Mouse (Mus musculus) embryonic facial prominence, embryonic 10.5 days (tissue): ENCODE data around the gene Rap1gap2. TPM values are rescaled to one million over a fixed set of nuclear protein-coding genes. Genes with fewer than 3 reads are reported as not detected.
A peak's percentile ranks its signal among the peaks of the same experiment; 100 is the strongest.

Experiments used
- DNase-seq: peaks from one replicate; pipeline ENCODE4 v3.0.0-alpha.2; 2017; ENCODE audit warnings: low spot score
- H3K27ac ChIP-seq: fragments of 300-500 bp; sonication (generic); replicated peaks from 2 replicates; pipeline ENCODE4 v1.5.1; 2016; ENCODE audit warnings: mild to moderate bottlenecking
- H3K27me3 ChIP-seq: fragments of 300-500 bp; sonication (generic); replicated peaks from 2 replicates; pipeline ENCODE4 v1.6.1; 2016; ENCODE audit warnings: low read depth, mild to moderate bottlenecking; ENCODE audit not compliant: poor library complexity, severe bottlenecking
- H3K36me3 ChIP-seq: fragments of 300-500 bp; sonication (generic); replicated peaks from 2 replicates; pipeline ENCODE4 v1.6.1; 2016; ENCODE audit warnings: mild to moderate bottlenecking, moderate library complexity
- H3K4me1 ChIP-seq: fragments of 300-500 bp; sonication (generic); 2 replicates; pipeline ENCODE4 v1.6.1; 2016
- H3K4me3 ChIP-seq: fragments of 300-500 bp; sonication (generic); 2 replicates; pipeline ENCODE4 v1.5.1; 2016; ENCODE audit warnings: mild to moderate bottlenecking, moderate library complexity
- H3K9me3 ChIP-seq: fragments of 300-500 bp; sonication (generic); 2 replicates; pipeline ENCODE4 v1.6.1; 2016; ENCODE audit warnings: mild to moderate bottlenecking
- WGBS: fragments of 180-500 bp; shearing (Covaris S2); methylation state at CpG from one replicate; pipeline ENCODE4 v1.1.7; 2016; 5-methylcytosine and 5-hydroxymethylcytosine counted together
- polyA plus RNA-seq: library from polyadenylated mRNA; unstranded; fragments of >200 nt; fragmentation: Nextera tagmentation; extraction: Ambion mirVana; gene quantifications from 2 replicates; pipeline ENCODE4 v1.2.1, GENCODE M21; 2016

Rap1gap2 gene
- polyA plus RNA-seq, 1 experiment from 2014 or later: 1.9 TPM

DNA sequence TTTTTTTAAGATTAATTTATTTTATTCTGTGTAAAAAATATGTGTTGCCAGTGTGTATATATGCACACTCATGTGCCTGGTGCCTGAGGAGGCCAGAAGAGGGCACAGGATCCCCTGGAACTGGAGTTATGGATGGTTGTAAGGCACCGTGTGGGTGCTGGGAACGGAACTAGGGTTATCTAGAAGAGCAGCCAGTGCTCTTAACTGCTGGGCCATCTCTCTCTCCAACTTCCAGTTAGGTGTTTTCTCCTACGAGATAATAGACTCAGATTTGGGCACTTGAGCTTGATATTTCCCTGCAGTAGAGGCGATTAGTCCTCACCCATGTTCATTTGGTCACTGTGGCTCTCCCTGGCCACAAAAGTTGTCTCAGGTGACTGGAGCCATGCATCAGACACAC lies 49.3 kb downstream of the Rap1gap2 start:
- 0 out of 2 replicates have a peak, but pooled peaks cover 10% of the 10 kb centered on the region for H3K27me3 ChIP-seq
- H3K27ac ChIP-seq: no peak overlapping the region
- 83% methylated on average over 4 of the region's 4 CpGs for WGBS
- H3K9me3 ChIP-seq: no peaks in the 10 kb centered on the region
- DNase-seq: no peak
- no peak overlapping the region for H3K4me3 ChIP-seq
- peaks cover 19% of the 10 kb centered on the region for H3K4me1 ChIP-seq
- no peaks in the 10 kb centered on the region for H3K36me3 ChIP-seq

DNA sequence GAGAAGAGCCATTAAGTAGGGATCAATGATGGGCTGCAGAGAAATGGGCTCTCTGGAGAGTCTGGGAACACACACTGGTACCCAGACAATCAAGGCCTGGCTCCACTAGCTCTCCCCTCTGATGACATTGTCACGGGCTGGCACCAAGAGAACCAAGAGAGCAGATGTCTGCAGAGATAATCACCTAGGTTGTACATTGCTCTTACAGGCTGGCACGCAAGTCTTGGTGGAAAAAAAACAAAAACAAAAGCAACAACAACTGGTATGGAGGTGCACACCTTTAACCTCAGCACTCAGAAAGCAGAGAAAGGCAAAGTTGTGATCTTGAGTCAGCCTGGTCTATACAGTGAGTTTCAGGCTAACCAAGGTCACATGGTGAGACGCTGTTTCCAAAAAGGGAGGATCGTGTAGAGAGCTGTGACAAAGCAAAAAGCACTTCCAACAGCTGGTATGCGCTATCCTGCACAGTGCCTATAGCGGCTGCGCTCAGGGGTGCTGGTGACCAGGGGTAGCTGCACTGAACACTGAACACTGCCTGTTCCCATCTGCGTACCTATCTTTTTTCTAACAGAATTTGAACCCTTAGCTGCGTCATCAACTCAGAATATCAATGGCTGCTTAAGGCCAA lies 50.0 kb downstream of the Rap1gap2 start:
- Histone ChIP-seq H3K36me3 (no peaks in the 10 kb centered on the region), H3K4me1 (peaks cover 26% of the 10 kb centered on the region), H3K27me3 (0 out of 2 replicates have a peak, but pooled peaks cover 10% of the 10 kb centered on the region), H3K9me3 (no peaks in the 10 kb centered on the region), H3K4me3 (no peak overlapping the region), H3K27ac (no peak overlapping the region)
- DNase-seq: no peak
- WGBS: 91% methylated on average over 9 of the region's 9 CpGs

- no peak overlapping the region for H3K4me3 ChIP-seq
- no peaks in the 10 kb centered on the region for H3K36me3 ChIP-seq
- H3K4me1 ChIP-seq: peaks cover 30% of the 10 kb centered on the region
- 74% methylated on average over 5 of the region's 5 CpGs for WGBS
- no peak overlapping the region for H3K27ac ChIP-seq
- DNase-seq: no peak
- 0 out of 2 replicates have a peak, but pooled peaks cover 10% of the 10 kb centered on the region for H3K27me3 ChIP-seq
- no peaks in the 10 kb centered on the region for H3K9me3 ChIP-seq
Measured at GRCm38 (mm10) chr11:74559793-74560433, 50.8 kb downstream of the Rap1gap2 start.

GRCm38 (mm10) chr11:74558933-74559332 lies 51.8 kb downstream of the Rap1gap2 start:
- Histone ChIP-seq H3K36me3 (no peaks in the 10 kb centered on the region), H3K4me3 (no peak overlapping the region), H3K27me3 (0 out of 2 replicates have a peak, but pooled peaks cover 10% of the 10 kb centered on the region), H3K9me3 (no peaks in the 10 kb centered on the region), H3K27ac (no peak overlapping the region), H3K4me1 (peaks cover 39% of the 10 kb centered on the region)
- WGBS: 87% methylated on average over 5 of the region's 5 CpGs
- DNase-seq: no peak

DNA sequence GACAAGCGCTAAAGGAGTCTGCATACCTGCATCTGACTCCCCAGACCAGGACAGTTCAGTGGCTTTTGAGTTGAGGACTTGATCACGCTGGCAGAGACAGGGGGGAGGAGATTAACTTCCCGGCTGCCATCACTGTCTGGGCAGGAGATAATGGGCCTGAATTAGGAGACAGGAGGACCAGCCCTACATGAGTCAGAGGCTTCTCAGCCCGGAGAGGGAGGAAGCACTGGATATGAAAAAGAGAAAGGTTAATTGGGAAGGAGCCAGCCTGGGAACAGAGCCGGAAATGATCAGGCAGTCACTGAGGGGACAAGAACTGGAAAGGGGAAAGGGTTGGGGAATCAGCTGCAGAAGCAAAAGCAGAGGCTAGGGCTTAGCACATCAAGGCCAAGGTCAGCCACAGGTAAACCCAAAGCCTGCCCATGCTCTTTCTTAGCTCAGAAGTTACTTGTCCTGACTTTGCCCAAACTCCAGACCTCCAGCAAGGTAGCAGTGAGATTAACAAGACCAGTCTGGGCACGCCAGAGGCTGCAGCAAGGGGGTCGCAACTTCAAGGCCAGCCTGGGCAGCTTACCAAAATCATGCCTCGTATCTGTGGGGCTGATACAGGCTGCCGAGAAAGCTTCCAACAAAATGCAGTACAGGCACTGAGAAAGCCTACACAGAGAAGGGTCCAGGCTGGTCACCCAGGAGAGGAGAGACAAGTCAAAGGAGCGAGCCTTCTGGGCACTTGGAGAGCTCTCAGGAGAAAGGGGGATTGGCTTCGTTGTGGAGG lies 53.1 kb downstream of the Rap1gap2 start:
- WGBS: 64% methylated on average over 11 of the region's 11 CpGs
- peaks cover 39% of the 10 kb centered on the region for H3K4me1 ChIP-seq
- DNase-seq: no peak

DNA sequence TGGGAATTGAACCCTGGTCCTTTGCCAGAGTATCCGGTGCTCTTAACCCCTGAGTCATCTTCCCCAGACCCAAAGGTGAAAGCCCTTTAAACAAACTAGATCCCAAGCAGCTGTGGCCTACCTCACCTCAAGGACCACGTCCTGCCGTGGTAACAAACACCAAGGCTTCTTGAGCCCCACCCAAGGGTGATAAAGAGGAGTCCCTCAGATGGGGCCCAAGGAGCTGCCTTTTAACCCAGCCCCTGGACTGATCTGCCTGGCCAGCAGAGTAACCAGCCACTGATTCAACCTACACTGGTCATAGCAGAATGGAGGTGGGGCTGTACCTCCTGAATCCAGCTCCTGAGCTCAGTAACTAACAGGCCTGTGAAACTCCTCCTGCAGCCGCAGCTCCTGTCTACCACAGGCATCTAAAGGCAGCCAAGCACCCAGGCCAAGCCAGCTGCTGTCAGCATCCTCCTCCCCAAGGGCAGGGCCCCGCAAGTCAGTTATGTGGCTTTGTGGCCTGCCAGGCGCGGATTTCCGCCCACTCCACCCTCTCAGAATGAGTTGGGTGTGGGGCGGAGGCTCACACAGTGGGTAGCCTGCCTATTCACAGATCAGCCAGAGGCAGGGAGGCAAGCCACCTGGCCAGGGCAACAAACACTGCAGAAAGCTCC lies 54.9 kb downstream of the Rap1gap2 start:
- Histone ChIP-seq H3K4me1 (peaks cover 39% of the 10 kb centered on the region), H3K9me3 (no peaks in the 10 kb centered on the region), H3K36me3 (no peaks in the 10 kb centered on the region), H3K27ac (peak overlapping the region; percentile 54), H3K4me3 (no peak overlapping the region), H3K27me3 (0 out of 2 replicates have a peak, but pooled peaks cover 10% of the 10 kb centered on the region)
- no peak for DNase-seq
- WGBS: 42% methylated on average over 9 of the region's 9 CpGs

More for the DNA sequence above, 53.1 kb downstream of the Rap1gap2 start:
- H3K27me3 ChIP-seq: 0 out of 2 replicates have a peak, but pooled peaks cover 10% of the 10 kb centered on the region
- no peak overlapping the region for H3K27ac ChIP-seq
- no peak overlapping the region for H3K4me3 ChIP-seq
- no peaks in the 10 kb centered on the region for H3K36me3 ChIP-seq
- no peaks in the 10 kb centered on the region for H3K9me3 ChIP-seq

- Histone ChIP-seq H3K9me3 (no peaks in the 10 kb centered on the region), H3K4me3 (no peak overlapping the region), H3K4me1 (peaks cover 38% of the 10 kb centered on the region), H3K27ac (no peak overlapping the region; the same call in 1 of the 2 replicates), H3K27me3 (0 out of 2 replicates have a peak, but pooled peaks cover 10% of the 10 kb centered on the region), H3K36me3 (no peaks in the 10 kb centered on the region)
- WGBS: 60% methylated on average over 15 of the region's 15 CpGs
- DNase-seq: peak; percentile 50
Measured at GRCm38 (mm10) chr11:74554683-74555341, 55.9 kb downstream of the Rap1gap2 start.

DNA sequence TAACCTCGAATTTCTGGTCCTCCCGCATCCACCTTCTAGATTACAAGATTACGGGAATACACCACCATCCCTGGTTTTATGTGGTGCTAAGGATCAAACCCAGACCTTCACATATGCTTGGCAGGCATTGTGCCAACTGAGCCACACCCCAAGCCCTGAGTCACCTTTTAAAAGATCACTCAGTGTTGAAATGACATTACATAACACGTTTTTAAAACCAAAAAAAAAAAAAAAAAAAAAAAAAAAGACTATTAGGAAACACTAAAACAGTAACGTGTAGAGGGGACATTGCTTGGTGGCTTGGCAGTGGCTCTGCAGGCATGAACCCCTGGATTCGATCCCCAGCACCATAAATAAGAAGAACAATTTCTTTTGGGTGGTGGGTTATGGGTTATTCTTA lies 59.1 kb downstream of the Rap1gap2 start:
- no peak overlapping the region for H3K27ac ChIP-seq
- peaks cover 55% of the 10 kb centered on the region for H3K4me1 ChIP-seq
- 73% methylated on average over 6 of the region's 6 CpGs for WGBS

DNA sequence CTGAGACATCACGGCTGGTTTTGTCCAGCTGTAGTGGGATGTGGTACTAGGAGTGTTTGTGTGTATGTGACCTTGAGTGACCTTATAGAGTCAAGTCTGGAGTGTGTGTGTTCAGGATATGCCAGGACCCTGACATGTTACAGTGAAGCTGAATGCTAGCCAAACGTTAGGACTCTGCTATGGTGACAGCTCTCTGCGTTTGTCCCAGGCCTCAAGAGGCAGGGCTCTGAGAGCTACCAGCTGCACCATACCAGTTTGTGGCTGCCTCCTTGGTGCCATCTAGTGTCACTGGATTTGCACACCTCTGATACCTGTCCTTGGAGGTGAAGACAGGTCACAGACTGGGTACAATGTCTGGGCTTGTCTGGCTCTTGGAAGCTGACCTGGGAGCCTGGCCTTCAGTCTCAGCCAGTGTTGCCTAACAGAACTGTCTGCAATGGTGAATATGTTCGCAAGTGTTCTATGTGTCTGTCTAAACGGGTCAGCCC lies 60.1 kb downstream of the Rap1gap2 start:
- H3K4me1 ChIP-seq: peaks cover 47% of the 10 kb centered on the region
- WGBS: 68% methylated on average over 5 of the region's 5 CpGs

More for the DNA sequence above, 59.1 kb downstream of the Rap1gap2 start:
- no peak overlapping the region for H3K4me3 ChIP-seq
- H3K36me3 ChIP-seq: no peaks in the 10 kb centered on the region
- DNase-seq: no peak
- no peaks in the 10 kb centered on the region for H3K9me3 ChIP-seq
- no peaks in the 10 kb centered on the region for H3K27me3 ChIP-seq

GRCm38 (mm10) chr11:74548781-74549382 lies 61.8 kb downstream of the Rap1gap2 start:
- Histone ChIP-seq H3K27ac (no peak overlapping the region; the same call in 1 of the 2 replicates), H3K36me3 (no peaks in the 10 kb centered on the region), H3K4me1 (peaks cover 34% of the 10 kb centered on the region), H3K4me3 (no peak overlapping the region), H3K9me3 (no peaks in the 10 kb centered on the region), H3K27me3 (no peaks in the 10 kb centered on the region)
- peak; percentile 50 for DNase-seq
- WGBS: 12% methylated on average over 7 of the region's 7 CpGs

More for the DNA sequence above, 60.1 kb downstream of the Rap1gap2 start:
- DNase-seq: no peak
- Histone ChIP-seq H3K9me3 (no peaks in the 10 kb centered on the region), H3K4me3 (no peak overlapping the region), H3K36me3 (no peaks in the 10 kb centered on the region), H3K27ac (no peak overlapping the region), H3K27me3 (no peaks in the 10 kb centered on the region)

GRCm38 (mm10) chr11:74546933-74547694 lies 63.6 kb downstream of the Rap1gap2 start:
- peak; percentile 85 for DNase-seq
- Histone ChIP-seq H3K4me1 (peaks cover 34% of the 10 kb centered on the region), H3K9me3 (no peaks in the 10 kb centered on the region), H3K27me3 (no peaks in the 10 kb centered on the region), H3K27ac (peak overlapping the region; percentile 70), H3K36me3 (no peaks in the 10 kb centered on the region), H3K4me3 (peak overlapping the region; percentile 49)
- 4% methylated on average over 16 of the region's 16 CpGs for WGBS
